Mouse (Mus musculus): ENCODE data around the gene Steap4. TPM values are rescaled to one million over a fixed set of nuclear protein-coding genes. Genes with fewer than 3 reads are reported as not detected.
"Not testable (repeated sequence)": the region's sequence is repeated elsewhere in the genome, so short reads cannot be mapped to it uniquely, and the experiment has no call there.

Steap4 gene
- polyA plus RNA-seq, 1 experiment, result not detected

DNA sequence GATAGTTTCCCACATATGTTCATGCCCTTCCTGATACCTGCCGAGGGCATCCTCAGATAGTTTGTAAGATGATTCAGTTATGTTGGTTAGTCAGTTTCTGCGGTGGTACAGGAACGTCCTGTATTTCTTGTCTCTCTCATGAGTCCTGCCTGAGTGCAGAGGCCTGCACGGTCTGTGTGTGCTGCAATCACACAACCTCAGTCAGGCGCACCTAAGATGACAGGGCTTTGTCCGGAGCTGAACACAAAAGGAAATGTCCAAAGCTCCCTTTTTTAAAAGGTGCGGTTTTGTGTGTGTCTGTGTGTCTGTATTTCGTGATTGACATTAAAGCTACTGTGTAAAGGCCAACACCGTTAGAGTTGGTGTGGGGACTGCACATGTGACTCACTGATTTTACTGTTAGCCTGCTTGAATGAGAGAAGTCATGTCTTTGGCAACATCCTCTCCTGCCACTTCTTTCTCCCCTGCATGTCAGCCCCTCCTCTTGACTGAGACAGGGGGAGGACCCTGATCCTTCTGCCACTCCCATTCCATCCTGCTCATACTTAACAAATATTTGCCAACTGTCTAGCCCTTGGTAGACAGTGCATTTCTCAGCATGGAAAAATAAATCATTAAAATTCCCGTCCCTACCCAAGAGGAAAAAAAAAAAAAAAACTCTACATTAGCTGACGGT lies 14.4 kb downstream of the Steap4 start:
- 89% methylated on average over 11 of the region's 11 CpGs for WGBS

DNA sequence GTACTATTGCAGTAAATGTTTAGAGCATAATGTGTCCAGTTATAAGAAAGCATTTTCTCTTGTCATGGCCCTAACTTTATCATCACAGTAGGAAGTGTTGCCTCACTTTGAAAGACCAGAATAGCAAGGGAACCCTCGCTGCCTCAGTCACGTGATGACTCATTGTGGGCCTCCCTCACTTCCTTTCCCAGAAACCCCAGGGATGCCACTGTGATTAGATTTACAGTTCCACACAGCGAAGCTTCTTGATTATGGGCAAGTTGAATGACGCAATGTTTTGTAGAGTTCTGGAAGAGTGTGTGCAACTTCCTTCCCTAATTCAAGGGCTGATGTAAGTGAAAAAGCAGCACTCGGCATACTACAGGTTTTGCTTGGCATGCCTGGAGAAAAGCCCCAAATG lies 20.3 kb downstream of the Steap4 start:
- Histone ChIP-seq H3K27ac (ENCODE audit: insufficient read depth, low read depth, low read length) (no peak overlapping the region), H3K4me1 (ENCODE audit: control insufficient read depth, insufficient read depth, low read length) (no peaks in the 10 kb centered on the region), H3K4me3 (ENCODE audit: insufficient read depth, low read depth, low read length) (no peak overlapping the region)
- TF ChIP-seq CTCF (IDR thresholded peaks at IDR 0.05; ENCODE audit: insufficient read depth, low read depth, low read length), result no peak
- WGBS, result 67% methylated on average over 5 of the region's 5 CpGs

More for the DNA sequence above, 14.4 kb downstream of the Steap4 start:
- Histone ChIP-seq H3K27ac (ENCODE audit: insufficient read depth, low read depth, low read length) (no peak overlapping the region), H3K4me1 (ENCODE audit: control insufficient read depth, insufficient read depth, low read length) (no peaks in the 10 kb centered on the region), H3K4me3 (ENCODE audit: insufficient read depth, low read depth, low read length) (no peak overlapping the region)
- no peak for TF ChIP-seq POLR2A (IDR thresholded peaks at IDR 0.05; ENCODE audit: insufficient read depth, low read depth, low read length)
- TF ChIP-seq CTCF (IDR thresholded peaks at IDR 0.05; ENCODE audit: insufficient read depth, low read depth, low read length), result no peak

DNA sequence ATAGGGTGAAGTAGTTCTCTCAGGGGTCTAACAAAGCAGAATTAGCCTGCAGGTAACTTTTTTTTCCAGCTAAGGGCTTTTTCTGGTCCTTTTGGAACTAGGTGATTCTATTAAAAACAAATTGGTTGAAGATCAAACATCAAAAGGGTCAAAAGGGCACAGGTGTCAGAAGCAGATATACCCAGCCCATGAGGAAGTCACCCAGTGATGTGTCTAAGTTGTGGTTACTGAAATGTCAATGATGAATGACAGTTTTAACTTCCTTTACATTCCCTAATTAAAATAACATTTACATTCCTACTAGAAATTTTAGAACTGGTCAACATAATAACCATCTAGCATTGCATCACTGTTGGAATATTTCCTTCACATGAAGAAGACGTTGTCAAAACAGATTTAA lies 27.7 kb downstream of the Steap4 start:
- Histone ChIP-seq H3K4me1 (ENCODE audit: control insufficient read depth, insufficient read depth, low read length) (no peaks in the 10 kb centered on the region), H3K4me3 (ENCODE audit: insufficient read depth, low read depth, low read length) (no peak overlapping the region), H3K27ac (ENCODE audit: insufficient read depth, low read depth, low read length) (no peak overlapping the region)
- TF ChIP-seq POLR2A (IDR thresholded peaks at IDR 0.05; ENCODE audit: insufficient read depth, low read depth, low read length), result no peak
- TF ChIP-seq CTCF (IDR thresholded peaks at IDR 0.05; ENCODE audit: insufficient read depth, low read depth, low read length), result no peak
- 90% methylated on average over 1 of the region's 1 CpGs for WGBS

- TF ChIP-seq CTCF (IDR thresholded peaks at IDR 0.05; ENCODE audit: insufficient read depth, low read depth, low read length) (no peak), POLR2A (IDR thresholded peaks at IDR 0.05; ENCODE audit: insufficient read depth, low read depth, low read length) (no peak)
- WGBS, result 78% methylated on average over 4 of the region's 4 CpGs
- Histone ChIP-seq H3K4me1 (ENCODE audit: control insufficient read depth, insufficient read depth, low read length) (no peaks in the 10 kb centered on the region), H3K4me3 (ENCODE audit: insufficient read depth, low read depth, low read length) (no peak overlapping the region), H3K27ac (ENCODE audit: insufficient read depth, low read depth, low read length) (no peak overlapping the region)
Observed at GRCm38 (mm10) chr5:7988415-7988814, 28.2 kb downstream of the Steap4 start.

DNA sequence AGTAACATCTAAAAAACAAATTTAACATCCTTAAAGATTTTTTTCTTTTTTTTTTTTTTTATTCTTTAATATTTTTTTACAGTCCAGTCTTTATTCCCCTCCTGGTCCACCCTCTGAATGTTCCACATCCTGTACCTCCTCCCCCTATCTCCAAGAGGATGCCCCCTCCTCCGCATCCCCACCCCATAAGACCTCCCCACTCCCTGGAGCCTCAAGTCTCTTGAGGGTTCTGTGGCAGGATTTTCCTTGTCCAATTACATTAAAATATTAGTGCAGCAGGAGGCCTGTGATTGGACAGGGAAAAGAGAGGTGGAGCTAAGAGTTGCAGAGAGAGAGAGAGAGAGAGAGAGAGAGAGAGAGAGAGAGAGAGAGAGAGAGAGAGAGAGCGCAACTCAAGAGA lies 31.4 kb downstream of the Steap4 start:
- 93% methylated on average over 2 of the region's 2 CpGs for WGBS
- H3K4me3 ChIP-seq (ENCODE audit: insufficient read depth, low read depth, low read length); H3K27ac ChIP-seq (ENCODE audit: insufficient read depth, low read depth, low read length); H3K4me1 ChIP-seq (ENCODE audit: control insufficient read depth, insufficient read depth, low read length): not testable (repeated sequence)

GRCm38 (mm10) chr5:7993766-7994165 lies 33.5 kb downstream of the Steap4 start:
- H3K4me3 ChIP-seq (ENCODE audit: insufficient read depth, low read depth, low read length), result no peak overlapping the region
- H3K4me1 ChIP-seq (ENCODE audit: control insufficient read depth, insufficient read depth, low read length), result no peaks in the 10 kb centered on the region
- WGBS, result 63% methylated on average over 5 of the region's 5 CpGs
- no peak overlapping the region for H3K27ac ChIP-seq (ENCODE audit: insufficient read depth, low read depth, low read length)
- TF ChIP-seq POLR2A (IDR thresholded peaks at IDR 0.05; ENCODE audit: insufficient read depth, low read depth, low read length) (no peak), CTCF (IDR thresholded peaks at IDR 0.05; ENCODE audit: insufficient read depth, low read depth, low read length) (no peak)

DNA sequence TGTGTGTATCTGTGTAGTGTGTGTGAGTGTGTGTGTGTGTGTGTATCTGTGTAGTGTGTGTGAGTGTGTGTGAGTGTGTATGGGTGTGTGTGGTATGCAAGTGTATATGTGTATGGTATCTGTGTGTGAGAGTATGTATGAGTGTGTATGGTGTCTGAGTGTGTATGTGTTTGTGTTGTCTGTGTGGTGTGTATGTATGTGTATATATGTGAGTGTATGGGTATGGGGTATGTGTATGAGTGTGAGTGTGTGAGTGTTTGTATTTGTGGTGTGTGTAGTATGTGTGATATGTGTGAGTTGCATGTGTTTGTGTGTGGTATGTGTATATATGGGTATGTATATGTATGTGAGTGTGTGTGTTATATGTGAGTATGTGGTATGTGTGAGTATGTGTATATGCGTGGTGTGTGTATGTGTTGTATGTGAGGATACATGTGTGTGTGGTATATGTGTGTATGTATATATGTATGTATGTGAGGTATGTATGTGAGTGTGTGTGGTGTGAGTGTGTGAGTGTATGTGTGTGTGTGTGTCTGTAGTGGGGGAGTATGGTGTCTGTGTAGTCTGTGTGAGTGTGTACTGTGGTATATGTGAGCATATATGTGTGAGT lies 35.1 kb downstream of the Steap4 start:
- Histone ChIP-seq H3K4me3 (ENCODE audit: insufficient read depth, low read depth, low read length) (no peak overlapping the region), H3K4me1 (ENCODE audit: control insufficient read depth, insufficient read depth, low read length) (no peaks in the 10 kb centered on the region), H3K27ac (ENCODE audit: insufficient read depth, low read depth, low read length) (no peak overlapping the region)
- TF ChIP-seq POLR2A (IDR thresholded peaks at IDR 0.05; ENCODE audit: insufficient read depth, low read depth, low read length) (no peak), CTCF (IDR thresholded peaks at IDR 0.05; ENCODE audit: insufficient read depth, low read depth, low read length) (no peak)
- 100% methylated on average over 1 of the region's 1 CpGs for WGBS

DNA sequence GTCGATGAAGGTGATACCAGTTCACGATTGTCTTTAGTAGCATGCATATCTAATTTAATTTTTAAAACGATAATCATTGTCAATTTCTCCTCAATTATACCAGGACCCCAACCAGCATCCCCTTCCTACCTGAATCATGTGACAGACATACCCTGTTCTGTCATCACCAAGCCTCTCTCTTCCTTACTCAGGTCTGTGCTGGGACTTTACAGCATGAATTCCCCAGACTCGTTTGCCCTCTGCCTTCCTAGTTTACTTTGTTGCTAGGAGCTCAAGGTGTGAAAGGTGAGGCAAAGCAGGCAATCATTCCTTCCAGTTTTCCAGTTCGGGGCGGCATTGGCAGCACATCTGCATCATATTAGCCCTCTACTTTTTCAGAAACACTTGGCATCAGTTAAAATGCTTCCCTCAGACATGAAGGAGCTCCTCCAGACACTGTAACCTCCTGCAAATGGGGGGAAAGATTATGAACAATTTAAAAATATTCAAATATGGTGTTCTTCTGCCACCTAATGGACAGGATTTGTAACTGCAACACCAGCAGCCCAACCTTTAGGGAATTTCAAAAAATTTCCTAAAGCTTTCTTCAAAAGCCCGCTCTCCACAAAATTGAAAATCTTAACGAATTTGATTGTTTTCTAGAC lies 36.3 kb downstream of the Steap4 start:
- TF ChIP-seq POLR2A (IDR thresholded peaks at IDR 0.05; ENCODE audit: insufficient read depth, low read depth, low read length), result no peak
- TF ChIP-seq CTCF (IDR thresholded peaks at IDR 0.05; ENCODE audit: insufficient read depth, low read depth, low read length), result no peak
- Histone ChIP-seq H3K27ac (ENCODE audit: insufficient read depth, low read depth, low read length) (no peak overlapping the region), H3K4me1 (ENCODE audit: control insufficient read depth, insufficient read depth, low read length) (no peaks in the 10 kb centered on the region), H3K4me3 (ENCODE audit: insufficient read depth, low read depth, low read length) (no peak overlapping the region)
- 43% methylated on average over 8 of the region's 8 CpGs for WGBS

DNA sequence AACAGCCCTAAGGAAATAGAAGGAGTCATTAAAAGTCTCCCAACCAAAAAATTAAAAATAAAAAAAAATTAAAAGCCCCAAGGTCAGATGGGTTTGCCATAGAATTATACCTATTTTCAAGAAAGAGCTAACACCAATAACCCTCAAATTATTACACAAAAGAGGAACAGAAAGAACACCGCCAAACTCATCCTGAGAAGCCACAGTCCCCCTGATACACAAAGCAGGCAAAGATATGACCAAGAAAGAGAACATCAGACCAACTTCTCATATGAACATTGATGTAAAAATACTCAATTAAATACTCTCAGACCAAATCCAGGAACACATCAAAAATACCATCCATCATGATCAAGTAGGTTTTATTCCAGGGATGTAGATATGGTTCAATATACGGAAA lies 36.8 kb downstream of the Steap4 start:
- 92% methylated on average over 2 of the region's 2 CpGs for WGBS
- TF ChIP-seq CTCF (IDR thresholded peaks at IDR 0.05; ENCODE audit: insufficient read depth, low read depth, low read length), result no peak
- H3K4me1 ChIP-seq (ENCODE audit: control insufficient read depth, insufficient read depth, low read length), result no peaks in the 10 kb centered on the region
- no peak overlapping the region for H3K27ac ChIP-seq (ENCODE audit: insufficient read depth, low read depth, low read length)
- no peak overlapping the region for H3K4me3 ChIP-seq (ENCODE audit: insufficient read depth, low read depth, low read length)

All from olfactory bulb, adult 2 months (tissue).